Mouse (Mus musculus) ES-Bruce4 (cell line): ENCODE results near the gene Psph. TPM values are rescaled to one million over a fixed set of nuclear protein-coding genes. Genes with fewer than 3 reads are reported as not detected.
A peak's percentile ranks its signal among the peaks of the same experiment; 100 is the strongest.
"Not testable (repeated sequence)": the region's sequence is repeated elsewhere in the genome, so short reads cannot be mapped to it uniquely, and the experiment has no call there.

Source experiments
- H3K27ac ChIP-seq: 2 replicates; pipeline ENCODE4 v1.5.1; 2012; ENCODE audit warnings: low read length, inconsistent platforms; ENCODE audit not compliant: insufficient read depth
- H3K27me3 ChIP-seq: 2 replicates; pipeline ENCODE4 v1.6.1; 2012; ENCODE audit warnings: mild to moderate bottlenecking, low read length, inconsistent platforms; ENCODE audit not compliant: control insufficient read depth, poor library complexity, insufficient read depth, severe bottlenecking
- H3K36me3 ChIP-seq: 2 replicates; pipeline ENCODE4 v1.6.1; 2012; ENCODE audit warnings: inconsistent platforms, mild to moderate bottlenecking, low read length, moderate library complexity; ENCODE audit not compliant: control insufficient read depth, poor library complexity, insufficient read depth, severe bottlenecking
- H3K4me1 ChIP-seq: one replicate; pipeline ENCODE4 v1.8.1; 2011; ENCODE audit warnings: low read length; ENCODE audit not compliant: control insufficient read depth, insufficient read depth
- H3K4me3 ChIP-seq: 2 replicates; pipeline ENCODE4 v1.5.1; 2011; ENCODE audit warnings: low read depth, mild to moderate bottlenecking, low read length
- H3K9ac ChIP-seq: 2 replicates; pipeline ENCODE4 v1.6.1; 2012; ENCODE audit warnings: low read depth, mild to moderate bottlenecking, inconsistent platforms; ENCODE audit not compliant: poor library complexity, severe bottlenecking
- H3K9me3 ChIP-seq: replicated peaks from 2 replicates; pipeline ENCODE4 v1.6.1; 2012; ENCODE audit warnings: mild to moderate bottlenecking, low read length, inconsistent platforms; ENCODE audit not compliant: control insufficient read depth, poor library complexity, insufficient read depth, severe bottlenecking
- CTCF ChIP-seq: IDR thresholded peaks from one replicate; pipeline ENCODE4 v1.8.1; 2011; ENCODE audit warnings: low read depth, low read length
- EP300 ChIP-seq: IDR thresholded peaks from 2 replicates; pipeline ENCODE4 v1.6.1; 2011; ENCODE audit warnings: low read depth, low read length; ENCODE audit not compliant: insufficient read depth
- POLR2A ChIP-seq: IDR thresholded peaks from one replicate; pipeline ENCODE4 v1.8.1; 2011; ENCODE audit warnings: low read length; ENCODE audit not compliant: insufficient read depth
- polyA plus RNA-seq: library from polyadenylated mRNA; stranded (reverse); fragments of >200 nt; gene quantifications from 2 replicates; pipeline ENCODE4 v1.2.4, GENCODE M21; 2011; ENCODE audit warnings: low read depth; ENCODE audit not compliant: missing spikeins, insufficient read depth, insufficient read length

Gene Psph
- 28.7 and 31.4 TPM in 2 replicates for polyA plus RNA-seq

DNA sequence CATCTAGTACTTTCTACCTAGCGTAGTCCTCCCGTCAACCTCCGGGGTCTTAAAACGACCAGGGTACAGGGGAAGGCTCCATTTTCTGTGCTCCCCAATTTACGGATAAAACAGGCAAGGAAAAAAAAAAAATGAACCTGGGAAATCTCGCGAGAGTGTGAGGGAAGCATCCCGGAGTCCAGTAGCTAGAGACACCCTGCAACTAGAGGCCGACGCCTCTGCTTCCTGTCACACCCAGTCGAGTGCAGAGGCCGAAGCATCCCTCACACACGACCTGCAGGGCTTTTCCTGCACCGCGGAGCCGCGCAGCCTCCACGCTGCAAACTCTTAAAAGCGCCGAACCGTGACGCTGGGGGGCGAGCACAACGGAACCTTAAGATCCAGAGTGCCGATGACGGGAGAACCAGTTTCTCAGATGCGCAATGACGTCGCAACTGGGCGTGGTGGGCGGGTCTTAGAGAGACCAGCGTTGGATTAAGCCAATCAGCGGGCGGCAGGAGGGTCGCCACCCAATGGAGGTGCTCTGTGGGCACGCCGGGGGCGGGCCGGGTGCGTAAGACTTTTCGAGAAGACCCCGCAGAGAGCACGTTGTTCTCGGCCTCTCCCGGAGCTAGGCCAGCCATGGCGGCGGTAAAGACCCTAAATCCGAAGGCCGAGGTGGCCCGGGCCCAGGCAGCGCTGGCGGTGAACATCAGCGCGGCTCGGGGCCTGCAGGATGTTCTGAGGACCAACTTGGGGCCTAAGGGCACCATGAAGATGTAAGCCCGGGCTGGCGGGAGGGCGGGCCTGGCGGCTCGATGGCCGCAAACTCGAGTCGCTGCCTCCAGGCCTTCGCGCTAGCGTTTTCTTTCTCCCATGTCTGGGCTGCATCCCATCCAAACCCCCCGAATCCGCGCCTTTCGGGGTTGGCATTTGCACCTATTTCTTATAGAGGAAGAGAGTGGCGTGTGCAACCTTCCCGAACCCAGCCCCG is at the start of gene Psph:
Gene Psph (minus strand): TSS at position 632 of the 973 bp plus-strand sequence.
- peak within 1 kb of the TSS; percentile 95 for H3K9ac ChIP-seq
- H3K4me3 ChIP-seq, result peak within 1 kb of the TSS; percentile 98
- H3K27me3 ChIP-seq, result no peaks in the 10 kb centered on the region
- peaks cover 36% of the 10 kb centered on the region for H3K36me3 ChIP-seq
- no peaks in the 10 kb centered on the region for H3K9me3 ChIP-seq
- H3K27ac ChIP-seq, result peak within 1 kb of the TSS; percentile 90
- no peak for TF ChIP-seq EP300
- no peak for TF ChIP-seq CTCF
- TF ChIP-seq POLR2A, result no peak
- no peaks in the 10 kb centered on the region for H3K4me1 ChIP-seq

DNA sequence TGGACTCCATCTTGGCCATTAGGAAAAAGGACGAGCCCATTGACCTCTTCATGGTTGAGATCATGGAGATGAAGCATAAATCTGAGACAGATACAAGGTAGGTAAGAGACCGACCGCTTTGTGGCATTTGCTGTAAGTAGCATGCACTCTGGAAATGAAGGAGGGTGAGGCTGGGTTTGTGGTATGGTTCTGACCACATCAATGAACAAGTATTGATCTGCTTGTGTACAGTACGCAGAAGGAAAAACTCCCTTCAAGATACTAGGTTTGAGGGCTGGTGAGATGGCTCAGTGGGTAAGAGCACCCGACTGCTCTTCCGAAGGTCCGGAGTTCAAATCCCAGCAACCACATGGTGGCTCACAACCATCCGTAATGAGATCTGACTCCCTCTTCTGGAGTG is 3.3 kb upstream of the Psph start:
- H3K4me1 ChIP-seq, H3K27me3 ChIP-seq, H3K27ac ChIP-seq, H3K9me3 ChIP-seq, H3K9ac ChIP-seq, H3K4me3 ChIP-seq: not testable (repeated sequence)
- peaks cover 60% of the 10 kb centered on the region for H3K36me3 ChIP-seq

DNA sequence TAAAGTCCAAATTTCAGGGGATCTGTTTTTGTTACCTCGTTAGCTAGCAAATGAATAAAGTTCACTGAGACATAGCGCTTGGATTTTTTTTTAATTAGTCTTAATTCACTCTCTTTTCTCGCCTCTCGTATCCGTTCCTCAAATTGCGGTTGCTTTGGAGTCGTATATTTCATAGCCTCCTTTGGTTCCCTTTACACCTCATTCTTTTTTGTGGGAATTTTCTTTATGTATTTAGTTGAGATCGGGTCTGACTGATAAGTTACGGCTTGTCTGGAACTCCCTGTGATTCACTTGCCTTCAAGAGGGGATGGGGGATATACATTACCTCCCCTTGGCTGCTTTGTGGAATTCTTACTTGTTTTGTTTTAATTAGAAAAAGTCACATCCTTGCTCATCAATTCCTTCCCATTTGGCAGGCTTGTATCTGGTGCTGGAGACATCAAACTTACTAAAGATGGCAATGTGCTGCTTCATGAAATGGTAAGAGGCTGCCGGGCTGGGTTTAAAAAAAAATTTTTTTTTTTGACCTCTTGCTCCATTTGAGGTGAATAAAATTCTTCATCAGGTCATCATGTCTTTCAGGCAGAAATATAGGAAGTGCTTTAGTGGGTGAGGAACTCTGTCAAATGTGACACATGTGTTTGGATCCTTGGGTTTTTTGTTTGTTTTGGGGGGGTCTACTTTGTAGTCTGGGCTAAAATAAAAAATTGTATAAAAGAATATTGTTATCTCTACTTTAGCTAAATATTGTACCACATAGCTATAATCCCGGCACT is 757 bp upstream of the Psph start:
- no peaks in the 10 kb centered on the region for H3K4me1 ChIP-seq
- no peaks in the 10 kb centered on the region for H3K27me3 ChIP-seq
- H3K27ac ChIP-seq, result peak overlapping the region; percentile 33
- peak overlapping the region; percentile 95 for H3K9ac ChIP-seq
- H3K36me3 ChIP-seq, result peaks cover 45% of the 10 kb centered on the region
- H3K9me3 ChIP-seq, result no peaks in the 10 kb centered on the region
- TF ChIP-seq CTCF, result no peak
- no peak for TF ChIP-seq POLR2A
- no peak for TF ChIP-seq EP300
- H3K4me3 ChIP-seq, result peak overlapping the region; percentile 98

DNA sequence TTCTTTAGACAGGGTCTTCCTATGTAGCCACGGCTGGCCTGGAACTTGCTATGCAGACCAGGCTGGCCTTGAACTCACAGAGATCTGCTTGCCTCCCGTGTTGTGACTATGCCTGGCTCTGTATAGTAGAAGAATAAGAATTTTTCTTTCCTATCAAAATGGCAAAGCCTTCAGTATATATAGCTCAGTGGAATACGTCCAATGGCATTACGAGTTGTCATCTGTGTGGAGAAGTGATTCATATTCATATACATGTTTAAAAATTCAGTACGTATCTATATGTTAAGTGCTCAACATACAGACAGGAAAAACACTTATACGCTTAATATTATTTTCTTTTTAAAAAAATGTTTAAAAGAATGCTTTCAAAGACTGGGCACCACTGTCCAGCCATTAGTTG is 1.1 kb downstream of the Psph start:
- Histone ChIP-seq H3K36me3 (peaks cover 28% of the 10 kb centered on the region), H3K27me3 (no peaks in the 10 kb centered on the region), H3K9me3 (no peaks in the 10 kb centered on the region), H3K9ac (peak overlapping the region; percentile 95), H3K27ac (peak overlapping the region; percentile 90; the same call in 1 of the 2 replicates), H3K4me3 (no peak overlapping the region), H3K4me1 (no peaks in the 10 kb centered on the region)
- no peak for TF ChIP-seq EP300
- no peak for TF ChIP-seq POLR2A
- no peak for TF ChIP-seq CTCF

DNA sequence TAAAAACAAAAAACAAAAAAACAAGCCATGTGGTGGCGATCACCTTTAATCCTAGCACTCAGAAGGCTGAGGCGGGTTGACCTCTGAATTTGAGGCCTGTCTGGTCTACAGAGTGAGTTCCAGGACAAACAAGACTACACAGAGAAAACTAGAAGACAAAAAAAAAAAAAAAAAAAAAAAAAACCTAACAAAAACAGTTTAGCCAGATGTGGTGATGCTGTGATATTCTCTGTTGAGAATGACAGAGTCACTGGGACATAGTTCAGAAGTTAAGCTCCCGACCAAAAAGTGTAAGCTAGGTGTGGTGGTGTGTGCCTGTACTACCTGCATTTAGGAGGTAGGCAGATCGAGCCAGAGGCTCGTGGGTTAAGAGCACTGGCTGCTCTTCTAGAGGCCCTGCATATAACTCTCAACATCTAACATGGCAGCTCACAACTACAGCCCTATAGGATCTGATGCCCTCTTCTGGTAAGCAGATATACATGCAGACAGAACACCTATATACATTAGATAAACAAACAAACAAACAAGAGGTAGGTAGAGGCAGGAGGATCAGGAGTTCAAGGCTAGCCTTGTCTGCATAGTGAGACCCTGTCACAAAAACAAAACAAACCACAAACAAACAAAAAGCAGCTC is 1.9 kb downstream of the Psph start:
- H3K36me3 ChIP-seq, result peaks cover 22% of the 10 kb centered on the region
- TF ChIP-seq CTCF (no peak), POLR2A (no peak), EP300 (no peak)
- H3K4me1 ChIP-seq, result no peaks in the 10 kb centered on the region
- H3K27me3 ChIP-seq, result no peaks in the 10 kb centered on the region
- H3K9ac ChIP-seq, result no peak overlapping the region
- no peaks in the 10 kb centered on the region for H3K9me3 ChIP-seq
- no peak overlapping the region for H3K4me3 ChIP-seq
- no peak overlapping the region for H3K27ac ChIP-seq
